Mouse (Mus musculus) megakaryocyte progenitor cell, adult 5-6 weeks (primary cell): ENCODE data around the gene Fam189a2. TPM values are rescaled to one million over a fixed set of nuclear protein-coding genes. Genes with fewer than 3 reads are reported as not detected.
A peak's percentile ranks its signal among the peaks of the same experiment; 100 is the strongest.

Experiments used
- ATAC-seq: replicated peaks from 2 replicates; pipeline ENCODE4 v1.8.0; 2016; ENCODE audit warnings: mild to moderate bottlenecking, moderate TSS enrichment, inconsistent platforms; ENCODE audit not compliant: poor library complexity
- total RNA-seq, 2 experiments: library from RNA; stranded (forward) in 1 of 2; stranded (reverse) in 1 of 2; fragments of 157-497, 149-512 nt in 1 of 2; fragments of 200-1000 nt in 1 of 2; gene quantifications; 2 replicates each; pipeline versions ENCODE4 v1.2.3 to v1.2.4; 2015 to 2017

Gene Fam189a2
- total RNA-seq, 2 experiments from 2014 or later = not detected

- ATAC-seq = no peak
Measured at GRCm38 (mm10) chr19:24029616-24030510, 956 bp downstream of the Fam189a2 start.

- ATAC-seq = no peak
Measured at GRCm38 (mm10) chr19:24025876-24026275, 4.9 kb downstream of the Fam189a2 start.

GRCm38 (mm10) chr19:24024667-24025066, 6.2 kb downstream of the Fam189a2 start:
- no peak for ATAC-seq

GRCm38 (mm10) chr19:24024131-24024530, 6.7 kb downstream of the Fam189a2 start:
- ATAC-seq = no peak

- no peak for ATAC-seq
Measured at GRCm38 (mm10) chr19:24023351-24023750, 7.5 kb downstream of the Fam189a2 start.

- 0 out of 2 replicates have a peak, but pooled peaks have one; percentile 34 for ATAC-seq
Measured at GRCm38 (mm10) chr19:24022771-24023170, 8.0 kb downstream of the Fam189a2 start.

DNA sequence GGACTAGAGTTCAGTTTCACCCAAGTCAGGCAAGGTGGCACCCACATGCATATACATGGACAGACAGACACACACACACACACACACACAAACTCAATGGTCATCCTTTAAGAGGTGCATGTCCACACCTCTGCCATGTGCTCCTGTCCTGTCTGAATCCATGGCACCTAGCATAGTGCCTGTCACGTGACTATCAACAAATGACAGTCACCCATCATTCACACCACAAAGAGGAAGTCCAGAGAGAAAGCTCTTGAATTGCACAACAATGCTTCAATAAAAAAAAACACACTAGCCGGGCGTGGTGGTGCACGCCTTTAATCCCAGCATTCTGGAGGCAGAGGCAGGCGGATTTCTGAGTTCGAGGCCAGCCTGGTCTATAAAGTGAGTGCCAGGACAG, 8.5 kb downstream of the Fam189a2 start:
- peak; percentile 83 for ATAC-seq

DNA sequence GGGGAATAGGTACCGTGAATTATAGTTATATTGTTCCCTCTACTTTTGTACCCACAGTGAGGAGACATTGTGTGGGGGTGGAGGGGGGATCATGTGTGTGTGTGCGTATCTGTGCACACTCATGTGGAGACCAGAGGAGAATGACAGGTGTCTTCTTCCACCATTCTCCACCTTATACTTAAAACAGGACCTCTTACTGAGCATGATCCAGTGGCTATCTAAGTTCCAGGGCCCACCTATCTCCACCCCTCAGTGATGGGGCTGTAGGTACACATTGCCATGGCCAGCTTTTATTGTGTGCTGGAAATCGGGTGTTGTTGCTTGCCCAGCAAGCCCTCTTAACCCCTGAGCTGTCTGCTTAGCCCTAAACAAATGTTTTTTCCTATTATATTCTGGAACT, 10.1 kb downstream of the Fam189a2 start:
- no peak for ATAC-seq

DNA sequence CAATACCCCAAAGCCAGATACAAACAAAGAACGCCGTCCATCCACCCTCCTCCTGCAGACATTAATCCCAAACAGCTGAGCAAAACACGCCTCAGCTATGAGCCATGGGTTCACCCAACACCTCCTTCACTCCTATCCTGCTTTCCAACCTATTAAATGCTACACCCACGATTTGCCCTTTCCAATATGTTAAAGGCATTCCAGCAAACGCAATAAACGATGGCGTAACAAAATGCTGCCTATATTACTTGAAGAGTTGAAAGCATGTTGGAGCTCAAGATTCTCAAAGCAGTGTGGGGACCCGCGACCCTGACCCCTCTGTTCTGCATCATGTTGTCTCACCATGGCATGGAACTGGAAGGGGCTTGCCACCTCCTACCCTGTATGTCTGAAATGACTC, 11.2 kb downstream of the Fam189a2 start:
- ATAC-seq = no peak

DNA sequence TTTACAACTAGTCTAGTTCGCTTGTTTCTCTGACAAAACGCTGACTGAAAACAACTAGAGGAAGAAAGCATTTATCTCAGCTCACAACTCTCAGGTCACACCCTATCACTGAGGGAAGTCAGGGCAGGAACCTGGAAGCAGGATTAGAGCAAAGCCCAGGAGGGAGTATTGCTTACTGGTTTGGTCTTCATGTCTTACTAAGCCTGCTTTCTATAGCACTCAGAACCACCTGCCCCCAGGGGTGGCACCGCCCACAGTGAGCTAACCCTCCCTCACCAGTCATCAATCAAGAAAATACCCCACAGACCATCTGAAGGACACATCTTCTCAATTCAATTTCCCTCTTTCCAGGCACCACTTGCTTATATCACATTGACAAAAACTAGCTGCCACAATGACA, 12.4 kb downstream of the Fam189a2 start:
- no peak for ATAC-seq

GRCm38 (mm10) chr19:24017892-24018291, 12.9 kb downstream of the Fam189a2 start:
- ATAC-seq = no peak

DNA sequence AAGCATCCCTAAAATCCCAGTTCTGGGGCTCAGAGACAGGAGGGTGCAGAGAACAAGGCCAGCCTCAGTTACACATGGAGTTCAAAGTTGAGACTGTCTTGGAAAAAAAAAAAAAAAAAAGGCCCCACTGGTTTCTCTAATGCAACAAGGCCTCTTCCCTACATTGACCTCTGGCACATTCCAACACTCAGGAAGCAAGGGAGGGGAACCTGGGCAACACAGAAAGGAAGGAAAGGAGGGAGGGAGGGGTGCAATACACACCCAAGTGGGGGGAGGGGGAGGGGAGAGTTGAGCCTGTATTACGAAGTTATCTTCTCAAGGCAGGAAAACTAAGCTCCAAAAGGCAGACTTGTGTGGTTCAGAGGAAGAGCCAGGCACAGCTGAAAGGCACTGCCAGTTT, 13.4 kb downstream of the Fam189a2 start:
- ATAC-seq = no peak

DNA sequence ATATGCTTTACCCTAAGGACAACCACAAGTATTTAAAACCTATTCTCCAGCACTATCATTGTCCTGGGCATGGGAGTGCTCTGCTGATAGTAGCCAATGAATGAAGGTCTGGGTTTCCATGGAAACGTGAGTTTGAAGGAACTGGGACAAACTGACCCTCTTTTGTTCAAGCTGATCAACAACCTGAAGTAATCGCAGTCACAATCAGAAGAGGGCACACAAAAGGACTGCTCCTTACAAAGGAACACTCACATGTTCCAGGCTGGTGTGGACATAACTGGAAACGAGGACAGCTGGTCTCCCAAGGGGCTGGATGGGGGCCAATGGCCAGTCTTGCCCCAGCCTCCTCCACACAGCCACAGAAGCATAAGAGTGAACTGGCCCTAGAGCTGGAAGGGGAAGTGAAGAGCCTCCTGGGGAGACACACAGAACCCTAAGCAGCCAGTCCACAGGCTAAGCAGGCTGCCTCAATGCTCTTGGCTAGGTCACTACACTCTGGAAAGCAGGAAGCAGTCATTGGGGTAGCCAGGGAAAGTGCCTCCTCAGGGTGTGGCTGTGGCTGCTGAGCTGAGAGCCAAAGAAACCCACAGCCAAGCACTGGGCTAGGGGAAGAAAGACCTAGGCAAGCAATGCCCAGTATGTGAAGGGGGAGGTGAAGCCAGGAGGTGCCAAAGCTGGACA, 14.0 kb downstream of the Fam189a2 start:
- ATAC-seq = peak; percentile 44

GRCm38 (mm10) chr19:24013241-24013640, 17.6 kb downstream of the Fam189a2 start:
- no peak for ATAC-seq

DNA sequence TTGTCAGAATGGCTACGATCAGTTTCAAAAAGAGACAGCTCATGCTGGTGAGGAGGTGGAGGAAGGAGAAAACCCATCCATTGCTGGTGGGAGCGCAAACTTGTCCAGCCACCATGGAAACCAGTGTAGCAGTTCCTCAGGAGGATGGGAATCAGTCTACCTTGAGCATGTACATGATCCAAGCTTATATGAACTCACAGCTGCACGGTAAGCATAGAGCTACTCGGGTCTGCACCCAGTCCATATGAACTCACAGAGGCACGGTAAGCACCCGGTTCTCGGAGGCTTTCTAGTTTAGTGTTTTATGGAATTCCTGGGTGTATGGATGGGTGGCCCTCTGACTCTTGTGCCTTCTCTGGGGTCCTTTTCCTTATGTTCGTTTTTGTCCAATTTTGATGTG, 18.3 kb downstream of the Fam189a2 start:
- ATAC-seq = no peak

DNA sequence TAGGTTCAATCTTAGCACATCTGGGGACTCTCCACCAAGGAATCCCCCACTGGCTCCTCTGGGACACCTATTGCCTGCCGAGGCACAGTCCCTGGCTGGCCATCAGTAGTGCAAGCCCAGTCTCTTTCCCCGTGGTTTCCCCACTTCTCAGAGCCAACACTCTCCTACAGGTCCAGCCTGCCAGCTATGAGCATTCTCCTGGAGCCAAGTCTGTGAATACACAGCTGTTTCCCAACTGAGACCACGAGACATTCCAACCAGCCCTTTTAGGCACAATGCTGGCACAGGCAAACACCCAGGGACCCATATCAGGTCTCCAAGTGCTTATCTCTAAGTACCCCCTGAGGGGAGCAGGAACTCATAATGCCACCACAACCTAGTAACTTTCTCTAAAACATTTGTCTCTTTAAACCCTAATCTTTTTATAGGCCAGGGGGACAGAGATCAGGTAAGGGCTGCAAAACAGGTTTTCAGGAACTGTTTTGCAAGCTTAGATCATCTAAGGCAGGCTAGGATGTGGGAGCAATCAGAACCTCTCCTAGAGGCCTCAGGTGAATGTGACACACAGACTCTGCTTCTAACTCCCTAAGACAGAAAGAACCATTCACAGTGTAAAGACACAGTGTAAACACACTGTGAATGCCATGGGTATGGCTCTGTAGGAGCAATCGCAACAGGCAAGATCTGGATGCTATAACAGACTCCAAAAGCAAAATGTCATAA, 23.0 kb downstream of the Fam189a2 start:
- no peak for ATAC-seq

- ATAC-seq = no peak
Measured at GRCm38 (mm10) chr19:24007002-24007637, 23.7 kb downstream of the Fam189a2 start.

DNA sequence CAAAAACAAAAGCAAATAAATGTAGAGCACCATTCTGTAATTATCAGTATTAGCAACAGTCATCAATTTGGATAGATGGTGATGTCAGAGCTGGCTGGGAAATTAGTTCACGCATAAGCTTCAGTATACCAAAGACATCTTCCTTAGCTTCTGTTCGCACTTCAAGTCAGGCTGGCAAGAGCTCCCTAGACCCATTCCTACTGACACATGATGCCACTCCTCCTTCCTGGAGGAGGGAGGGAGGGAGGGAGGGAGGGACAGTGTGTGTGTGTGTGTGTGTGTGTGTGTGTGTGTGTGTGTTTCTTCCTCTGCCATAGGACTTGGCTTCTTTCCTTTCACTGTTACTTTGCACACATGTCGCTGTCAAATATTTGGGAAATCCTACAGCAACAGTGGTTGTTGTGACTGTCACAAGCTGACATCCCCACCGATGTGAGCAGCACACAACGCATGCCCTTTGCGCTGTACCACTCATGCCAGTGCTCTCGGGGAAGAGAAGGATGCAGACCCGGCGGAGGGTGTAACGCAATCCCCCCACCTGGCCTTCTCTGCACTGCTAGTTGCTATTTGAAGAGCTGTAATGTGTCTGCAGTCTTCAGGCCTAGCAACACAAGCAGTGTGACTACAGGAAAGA, 34.9 kb downstream of the Fam189a2 start:
- no peak for ATAC-seq

- ATAC-seq = no peak
Measured at GRCm38 (mm10) chr19:23988166-23988565, 42.7 kb downstream of the Fam189a2 start.

DNA sequence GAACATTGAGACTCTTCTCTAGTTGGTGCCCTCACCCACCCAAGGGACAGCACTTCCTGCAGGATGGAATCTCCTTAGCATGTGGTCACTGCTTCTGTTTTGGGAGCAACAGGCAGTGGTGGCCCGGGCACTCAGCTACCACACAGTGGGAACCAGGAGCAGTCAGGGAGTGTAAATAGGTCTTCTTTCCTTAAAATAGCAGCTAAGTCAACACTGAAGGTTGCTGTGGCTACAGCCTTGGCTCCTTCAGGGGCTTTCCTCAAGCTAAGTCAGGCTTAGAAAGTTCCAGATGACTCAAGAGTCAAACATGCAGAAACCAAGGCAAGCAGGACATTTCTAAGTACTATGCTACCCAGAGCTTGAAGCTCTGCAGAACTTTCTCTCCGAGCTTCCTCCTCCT, 43.5 kb downstream of the Fam189a2 start:
- no peak for ATAC-seq

DNA sequence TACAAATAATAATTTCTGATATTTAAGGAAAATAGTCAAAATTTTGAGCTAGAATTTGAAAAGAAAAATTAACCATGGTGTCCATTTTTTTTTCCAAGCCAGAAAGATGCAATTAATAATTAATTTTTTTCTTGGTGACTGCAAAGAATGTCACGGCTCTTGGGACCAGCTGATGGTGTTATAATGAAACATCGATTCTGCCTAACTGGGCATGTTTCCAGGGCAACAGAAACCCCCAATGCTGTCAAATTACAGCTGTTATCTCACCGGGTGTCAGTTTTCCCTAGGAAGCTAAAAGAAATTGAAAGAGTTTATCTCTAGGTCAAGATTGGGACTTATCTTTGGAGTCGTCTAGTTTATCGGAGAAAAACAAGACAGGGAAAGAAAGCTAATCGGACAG, 46.6 kb downstream of the Fam189a2 start:
- no peak for ATAC-seq
